Mouse (Mus musculus) layer of hippocampus, adult 18-20 months (tissue): ENCODE results near the gene Kdm2a. TPM values are rescaled to one million over a fixed set of nuclear protein-coding genes. Genes with fewer than 3 reads are reported as not detected.
"Not testable (repeated sequence)": the region's sequence is repeated elsewhere in the genome, so short reads cannot be mapped to it uniquely, and the experiment has no call there.

Source experiments
- DNase-seq, 2 experiments: peaks; one replicate each; pipeline ENCODE4 v3.0.0; 2022; ENCODE audit warnings: low spot score in 2 of 2
- total RNA-seq, 2 experiments: library from RNA; stranded (reverse); gene quantifications; 2 replicates each; pipeline ENCODE4 v1.2.3; 2021

Kdm2a gene
- total RNA-seq, 2 experiments from 2014 or later: 74.2 to 88.4 TPM

DNA sequence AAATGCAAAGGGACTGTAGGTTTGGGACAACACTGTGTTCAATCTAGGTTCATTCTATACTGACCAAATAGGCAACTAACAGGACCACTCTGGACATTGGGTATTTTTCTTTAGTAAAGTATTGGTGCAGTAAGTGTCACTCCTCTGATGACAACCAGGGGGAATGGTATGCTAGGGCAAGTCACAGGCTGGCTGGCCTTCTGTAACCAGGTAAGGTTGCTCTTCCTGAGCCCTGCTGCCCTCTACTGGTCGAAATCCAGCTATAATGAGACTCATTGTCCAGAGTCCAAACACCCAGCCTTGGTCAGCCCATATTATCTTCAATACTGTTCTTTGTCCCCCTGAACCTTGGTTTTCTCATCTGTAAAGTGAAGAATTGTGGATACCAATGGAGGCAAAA is 19.1 kb upstream of the Kdm2a start:
- peak in 1 of 2 experiments; percentile 67 for DNase-seq

DNA sequence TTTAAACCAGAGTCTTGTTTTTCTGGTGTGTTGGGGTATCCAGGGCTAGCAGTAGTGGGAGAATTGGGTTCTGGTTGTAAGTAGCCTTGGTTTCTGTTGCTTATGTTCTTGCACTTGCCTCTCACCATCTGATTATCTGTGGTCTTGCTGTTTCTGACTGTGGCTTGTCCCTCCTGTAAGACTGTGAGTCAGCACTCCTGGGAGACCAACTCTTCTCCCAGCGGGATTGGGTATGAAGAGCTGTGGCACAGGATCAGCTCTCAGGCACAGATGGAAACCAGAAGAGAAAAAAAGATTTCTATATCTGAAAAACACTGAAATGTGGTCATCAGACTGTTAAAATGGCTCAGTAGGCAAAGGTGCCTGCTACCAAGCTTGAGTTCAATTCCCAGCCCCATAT is 16.5 kb upstream of the Kdm2a start:
- no peak for DNase-seq

DNA sequence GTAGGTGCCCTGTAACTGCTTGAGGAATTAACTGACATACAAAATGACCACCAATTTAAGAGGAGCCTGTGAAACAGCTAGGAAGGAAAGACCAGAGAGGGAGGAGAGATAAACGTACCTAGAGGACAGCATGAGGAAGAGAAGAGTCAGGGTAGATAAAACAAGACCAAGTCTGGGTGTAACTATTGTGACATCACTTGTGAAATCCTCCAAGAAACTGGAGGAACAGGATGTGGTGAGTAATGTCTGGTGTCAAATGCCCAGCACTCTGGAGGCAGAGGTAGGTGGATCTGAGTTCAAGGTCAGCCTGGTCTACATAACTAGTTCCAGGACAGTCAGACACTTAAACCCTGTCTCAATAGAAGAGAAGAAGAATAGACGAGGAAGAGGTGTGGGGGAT is 11.0 kb upstream of the Kdm2a start:
- no peak for DNase-seq

DNA sequence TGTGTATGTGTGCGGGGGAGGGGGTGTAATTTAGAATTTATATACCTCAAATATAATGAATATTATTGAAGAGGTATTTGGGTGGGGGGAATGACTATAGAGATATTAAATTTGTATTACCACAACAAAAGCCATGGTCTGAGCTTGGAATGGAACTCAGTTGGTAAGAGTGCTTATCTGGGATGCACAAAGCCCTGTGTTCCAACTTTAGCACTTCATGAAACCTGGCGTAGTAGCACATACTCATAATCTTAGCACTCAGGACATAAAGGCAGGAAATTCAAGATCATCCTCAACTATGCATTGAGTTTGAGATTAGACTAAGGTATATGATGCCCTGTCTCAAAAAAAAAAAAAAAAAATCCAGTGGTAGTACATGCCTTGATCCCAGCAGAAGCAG is 6.8 kb upstream of the Kdm2a start:
- no peak for DNase-seq

DNA sequence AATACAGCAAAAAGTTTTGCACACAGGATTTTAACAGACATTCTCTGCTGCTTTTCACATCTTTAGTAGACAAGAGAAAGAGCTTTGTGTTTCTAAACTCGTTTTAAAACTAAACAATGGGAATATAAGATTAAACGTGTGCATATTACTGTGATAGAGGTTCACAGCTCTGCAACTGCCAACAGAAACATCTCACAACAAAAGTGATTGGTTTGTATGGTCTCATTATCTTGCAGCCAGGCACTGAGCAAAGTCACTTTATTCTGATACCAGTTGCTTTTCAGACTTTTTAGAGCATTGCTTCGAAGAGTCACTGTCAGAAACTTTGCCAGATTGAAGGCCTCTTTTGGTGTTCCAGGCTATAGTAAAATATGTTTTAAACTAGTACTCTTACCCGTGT is 874 bp upstream of the Kdm2a start:
- DNase-seq: no peak

DNA sequence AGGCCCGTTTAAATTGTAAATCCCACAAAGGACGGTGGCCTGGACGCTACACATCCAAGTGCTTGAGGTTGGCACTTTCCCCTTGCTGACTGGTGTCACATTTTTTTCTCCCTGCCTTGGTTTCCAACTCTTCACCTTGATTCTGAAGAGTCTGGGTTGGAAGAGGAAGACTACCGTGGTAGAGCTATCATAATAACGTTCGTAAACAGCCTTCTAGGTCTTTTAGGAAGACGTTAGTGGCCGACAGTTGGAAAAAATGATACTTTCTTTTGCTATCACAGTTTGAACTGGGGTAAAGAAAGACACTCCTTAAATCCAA is 504 bp upstream of the Kdm2a start:
- no peak for DNase-seq

DNA sequence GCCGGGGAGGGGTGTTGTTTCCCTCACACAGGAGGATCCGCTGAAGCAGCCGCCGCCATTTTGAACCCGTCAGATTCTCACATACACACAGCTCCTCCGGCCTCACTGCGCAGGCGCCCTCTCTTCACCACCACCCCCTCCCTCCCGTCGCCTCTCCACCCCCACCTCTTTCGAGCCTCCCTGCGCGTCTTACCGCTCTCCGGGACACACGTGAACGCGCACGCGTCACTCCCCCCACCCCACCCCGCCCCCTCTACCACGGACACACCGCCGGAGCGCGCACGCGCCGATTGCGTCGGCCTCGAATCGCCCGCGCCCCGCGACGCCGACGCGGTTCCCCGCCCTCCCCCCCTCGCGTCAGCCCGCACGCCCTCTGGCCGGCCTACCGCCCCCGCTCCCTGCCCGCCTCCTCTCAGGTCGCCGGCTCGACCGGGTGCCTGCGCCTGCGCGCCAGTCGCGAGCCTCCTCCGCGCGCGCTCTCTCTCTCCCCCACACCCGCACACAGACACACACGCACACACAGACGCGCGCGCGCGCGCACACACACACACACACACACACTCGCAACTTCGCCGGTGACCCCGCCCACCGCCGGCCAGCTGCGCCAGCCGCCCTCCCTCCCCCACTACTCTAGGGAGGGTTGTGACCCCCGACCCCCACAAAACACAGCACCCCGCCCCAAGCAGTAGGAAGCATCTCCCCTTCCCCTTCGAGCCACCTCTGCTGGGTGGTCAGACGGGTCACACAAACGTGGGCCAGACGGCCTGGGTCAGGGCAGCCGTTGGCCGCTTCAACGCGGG is 887 bp downstream of the Kdm2a start:
- DNase-seq: peak; percentile 93 to 96

DNA sequence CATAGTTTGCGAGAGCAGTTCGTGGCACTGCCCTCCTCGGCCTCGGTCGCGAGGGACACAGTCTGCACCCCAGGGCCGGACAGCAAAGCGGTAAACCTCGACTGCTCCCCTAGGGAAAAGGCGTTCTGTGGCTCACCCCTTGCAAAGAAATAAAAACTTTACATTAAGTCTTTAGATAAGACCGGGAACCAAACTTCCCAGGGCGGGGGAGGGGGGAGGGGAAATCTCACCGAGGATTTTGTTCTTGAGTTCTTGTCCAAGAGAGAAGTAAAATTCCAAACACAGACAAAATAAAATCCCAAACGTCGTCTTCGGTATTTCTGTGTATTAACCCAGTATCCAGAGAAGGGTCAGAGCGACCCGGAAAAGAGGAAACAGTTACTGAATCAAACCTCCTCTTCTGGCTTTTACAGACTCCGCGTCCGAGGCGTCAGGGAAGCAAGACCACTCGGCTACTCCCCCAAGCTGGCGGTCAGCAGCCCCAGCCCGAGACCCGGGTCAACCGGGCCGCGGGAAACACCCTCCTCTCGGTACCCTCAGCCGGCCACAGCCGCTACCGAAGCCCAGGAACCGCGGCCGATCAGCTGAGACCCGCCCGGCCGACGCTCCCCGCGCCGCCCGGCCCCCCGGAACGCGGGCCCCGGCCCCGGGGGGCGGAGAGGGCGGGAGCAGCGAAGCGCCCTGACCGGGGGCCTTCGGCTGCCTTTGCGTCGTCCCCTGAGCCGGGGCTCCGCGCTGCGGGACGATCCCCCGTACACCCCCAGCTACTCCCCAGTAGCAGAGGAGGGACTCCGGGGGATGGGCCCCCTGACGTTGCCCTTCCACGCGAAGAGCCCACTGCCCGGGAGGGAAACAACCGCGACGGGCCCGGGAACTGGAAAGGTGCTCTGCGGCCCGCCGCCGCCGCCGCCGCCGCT is 1.7 kb downstream of the Kdm2a start:
- DNase-seq: peak in 1 of 2 experiments; percentile 22

DNA sequence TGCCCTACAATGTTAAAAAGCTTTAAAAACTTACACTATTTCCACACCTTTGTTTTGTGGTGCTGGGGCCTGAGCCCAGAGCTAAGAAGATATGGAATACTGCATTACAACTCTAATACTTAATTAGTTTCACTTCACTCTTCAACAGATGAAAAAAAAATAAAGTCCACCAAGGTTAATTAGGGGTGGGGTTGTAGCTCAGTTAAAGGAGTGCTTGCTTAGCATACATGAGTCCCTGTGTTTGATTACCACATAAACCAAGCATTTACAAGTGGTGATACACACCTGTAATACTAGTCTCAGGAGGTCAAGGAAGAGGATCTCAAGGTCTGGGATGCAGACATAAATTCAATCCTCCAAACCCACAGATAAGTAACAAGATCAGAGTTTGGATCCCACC is 10.8 kb downstream of the Kdm2a start:
- DNase-seq: no peak

DNA sequence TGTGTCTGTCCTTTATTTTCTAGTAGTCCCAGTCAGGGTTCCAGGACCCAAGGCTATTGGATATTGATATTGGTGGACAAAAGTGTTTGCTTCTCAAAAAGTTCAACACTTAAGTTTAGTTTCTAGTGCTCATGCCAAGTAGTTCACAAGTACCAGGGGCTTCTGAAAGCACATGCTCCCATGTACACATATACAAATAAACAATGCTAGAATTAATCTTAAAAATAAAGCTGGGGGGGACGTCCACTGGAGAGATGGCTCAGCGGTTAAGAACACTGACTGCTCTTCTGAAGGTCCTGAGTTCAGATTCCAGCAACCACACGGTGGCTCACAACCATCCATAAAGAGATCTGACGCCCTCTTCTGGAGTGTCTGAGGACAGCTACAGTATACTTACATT is 13.1 kb downstream of the Kdm2a start:
- no peak for DNase-seq

DNA sequence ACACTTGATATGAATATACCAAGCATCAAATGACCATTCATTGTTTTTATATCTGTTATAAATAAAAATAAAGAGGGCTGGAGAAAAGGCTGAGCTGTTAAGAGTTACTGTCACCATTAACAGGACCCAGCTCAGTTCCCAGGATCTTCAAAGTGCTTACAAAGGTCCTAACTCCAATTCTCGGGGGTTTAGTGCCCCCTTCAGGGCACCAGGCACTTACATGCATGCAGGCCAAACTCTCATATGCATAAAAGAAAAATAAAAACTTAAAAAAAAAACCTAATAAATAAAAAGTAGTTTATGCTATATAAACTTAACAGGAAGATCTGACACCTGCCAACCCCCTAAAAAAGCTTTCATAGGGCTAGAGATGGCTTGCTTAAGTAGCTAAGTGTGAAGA is 13.8 kb downstream of the Kdm2a start:
- DNase-seq: no peak

DNA sequence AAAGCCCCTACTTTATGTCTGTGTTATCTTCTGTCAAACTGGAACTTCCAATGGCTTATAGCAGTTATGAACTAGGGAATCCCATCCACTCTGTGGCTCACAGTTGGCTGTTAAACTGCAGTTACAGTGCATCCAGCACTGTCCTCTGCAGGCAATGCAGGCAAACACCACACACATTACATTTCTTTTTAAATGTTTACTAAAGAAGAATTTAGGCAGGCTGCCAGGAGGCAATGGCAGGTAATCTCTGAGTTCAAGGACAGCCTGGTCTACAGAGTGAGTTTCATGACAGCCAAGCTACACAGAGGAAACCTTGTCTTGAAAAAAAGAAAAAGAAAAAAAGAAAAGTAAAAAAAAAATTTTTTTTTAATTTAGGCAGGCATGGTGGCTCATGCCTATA is 14.8 kb downstream of the Kdm2a start:
- DNase-seq: no peak

DNA sequence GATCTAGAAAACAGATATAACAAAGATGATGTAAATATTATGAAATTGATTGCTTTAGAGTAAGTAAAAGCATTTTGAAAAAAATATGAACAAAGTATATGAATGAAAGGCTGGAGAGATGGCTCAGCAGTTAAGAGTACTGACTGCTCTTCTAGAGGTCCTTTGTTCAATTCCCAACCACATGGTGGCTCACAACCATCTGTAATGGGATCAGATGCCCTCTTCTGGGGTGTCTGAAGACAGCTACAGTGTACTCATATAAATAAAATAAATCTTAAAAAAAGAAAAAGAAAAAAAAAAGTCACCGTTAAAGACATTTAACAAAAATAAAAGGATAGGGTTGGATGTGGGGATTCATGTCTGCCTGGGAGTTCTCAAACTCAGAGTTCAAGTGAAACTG is 15.8 kb downstream of the Kdm2a start:
- not testable (repeated sequence) for DNase-seq

DNA sequence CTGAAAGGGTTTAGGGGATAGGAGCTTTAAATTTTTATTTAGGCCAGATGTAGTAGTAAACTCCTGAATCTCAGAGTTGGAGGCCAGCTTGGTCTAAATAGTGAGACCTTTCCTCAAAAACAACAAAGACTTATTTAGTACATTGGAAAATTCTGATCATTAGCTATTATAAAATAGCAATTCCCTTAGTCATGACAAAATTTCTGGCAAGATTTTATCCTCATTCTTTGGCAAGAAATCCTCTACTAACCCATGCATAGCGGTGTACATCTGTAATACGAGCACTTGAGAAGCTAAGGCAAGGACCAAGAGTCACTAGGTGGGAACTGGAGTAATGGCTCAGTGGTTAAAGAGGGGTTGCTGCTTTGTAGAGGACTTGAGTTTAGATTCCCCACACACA is 27.4 kb downstream of the Kdm2a start:
- DNase-seq: no peak

DNA sequence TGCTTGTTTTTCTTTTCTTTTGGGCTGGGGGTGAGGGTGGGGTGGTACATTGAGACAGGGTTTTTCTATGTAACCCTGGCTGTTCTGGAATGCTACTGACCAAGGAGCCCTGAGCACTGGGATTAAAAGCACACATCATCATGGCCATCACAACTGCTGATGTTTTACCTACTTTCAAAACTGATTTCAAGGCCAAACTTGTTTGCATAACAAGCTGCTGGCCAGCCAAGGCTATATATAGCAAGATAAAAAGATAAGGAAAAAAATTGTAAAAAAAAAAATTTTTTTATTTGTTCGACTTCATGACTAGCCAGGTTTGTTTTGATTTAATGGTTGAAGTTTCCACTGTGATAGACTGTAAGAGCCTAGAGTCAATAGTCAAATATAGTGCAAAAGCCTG is 27.8 kb downstream of the Kdm2a start:
- no peak for DNase-seq

DNA sequence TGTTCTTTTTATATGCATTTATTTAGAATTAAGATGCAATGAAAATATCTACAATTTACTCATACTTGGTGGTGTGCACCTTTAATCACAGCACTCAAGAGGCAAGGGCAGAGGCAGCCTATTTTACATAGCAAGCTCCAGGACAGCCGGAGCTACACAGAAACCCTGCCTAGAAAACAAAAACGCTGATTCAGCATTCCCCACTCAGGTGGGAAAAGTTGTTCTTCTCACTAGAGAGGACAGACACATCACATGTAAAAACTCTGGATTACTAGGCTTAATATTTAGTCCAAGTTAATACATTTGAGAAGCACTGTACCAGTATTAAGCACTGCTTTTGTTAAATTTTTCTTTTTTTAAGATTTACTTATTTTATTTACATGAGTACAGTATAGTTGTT is 48.6 kb downstream of the Kdm2a start:
- DNase-seq: no peak

DNA sequence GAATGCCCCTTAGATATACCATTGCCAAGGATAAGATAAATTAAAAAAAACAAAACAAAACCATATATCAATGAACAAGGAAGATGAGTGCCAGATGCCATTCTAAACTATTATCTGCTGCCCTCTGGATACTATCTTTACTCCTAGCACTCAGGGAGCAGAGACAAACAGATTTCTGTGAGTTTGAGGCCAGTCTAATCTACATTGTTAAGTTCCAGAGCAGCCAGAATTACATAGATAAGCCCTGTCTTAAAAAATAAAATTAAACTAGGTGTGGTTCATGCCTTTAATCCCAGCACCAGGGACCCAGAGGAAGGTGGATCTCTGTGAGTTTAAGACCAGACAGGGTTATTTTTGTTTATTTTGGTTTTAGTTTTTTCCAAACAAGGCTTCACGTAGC is 51.6 kb downstream of the Kdm2a start:
- DNase-seq: no peak

DNA sequence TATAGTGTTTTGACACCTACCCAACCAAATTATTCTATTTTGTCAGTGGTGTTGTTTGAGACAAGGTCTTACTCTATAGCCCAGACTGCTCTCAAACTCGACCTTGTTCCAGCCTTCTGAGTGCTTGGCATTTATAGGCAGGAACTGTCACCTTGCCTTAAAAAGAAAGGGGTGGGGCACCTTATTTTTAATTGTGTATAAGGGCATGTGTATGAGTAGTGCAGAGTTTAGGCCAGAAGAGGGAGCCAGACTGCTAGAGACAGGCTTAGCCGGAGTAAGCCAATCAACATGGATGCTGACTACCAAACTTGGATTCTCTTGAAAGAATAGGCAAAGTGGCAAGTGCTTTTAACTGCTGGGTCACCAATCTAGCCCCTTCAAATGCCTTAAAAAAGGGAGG is 59.9 kb downstream of the Kdm2a start:
- DNase-seq: peak in 1 of 2 experiments; percentile 66

DNA sequence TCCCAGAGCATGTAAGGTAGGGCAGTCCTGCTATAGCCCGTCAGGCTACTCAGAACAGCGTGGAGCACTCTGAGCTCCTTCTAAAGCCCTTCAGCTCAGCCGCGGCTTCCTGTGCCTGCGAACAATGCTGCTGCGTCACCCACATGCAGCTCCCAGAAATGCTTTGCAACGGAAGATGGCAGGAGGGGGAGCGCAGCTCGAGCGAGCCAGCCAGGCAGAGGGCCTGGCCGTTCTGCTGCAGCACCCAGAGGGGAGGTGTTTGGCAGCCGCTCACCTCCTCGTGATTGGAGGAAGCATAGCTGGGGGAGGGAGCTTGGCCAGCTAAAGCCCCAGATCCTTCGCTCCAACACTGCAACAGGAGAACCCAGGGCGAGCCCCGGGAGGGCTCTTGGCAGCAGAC is 64.3 kb downstream of the Kdm2a start:
- DNase-seq: peak; percentile 93 to 95

DNA sequence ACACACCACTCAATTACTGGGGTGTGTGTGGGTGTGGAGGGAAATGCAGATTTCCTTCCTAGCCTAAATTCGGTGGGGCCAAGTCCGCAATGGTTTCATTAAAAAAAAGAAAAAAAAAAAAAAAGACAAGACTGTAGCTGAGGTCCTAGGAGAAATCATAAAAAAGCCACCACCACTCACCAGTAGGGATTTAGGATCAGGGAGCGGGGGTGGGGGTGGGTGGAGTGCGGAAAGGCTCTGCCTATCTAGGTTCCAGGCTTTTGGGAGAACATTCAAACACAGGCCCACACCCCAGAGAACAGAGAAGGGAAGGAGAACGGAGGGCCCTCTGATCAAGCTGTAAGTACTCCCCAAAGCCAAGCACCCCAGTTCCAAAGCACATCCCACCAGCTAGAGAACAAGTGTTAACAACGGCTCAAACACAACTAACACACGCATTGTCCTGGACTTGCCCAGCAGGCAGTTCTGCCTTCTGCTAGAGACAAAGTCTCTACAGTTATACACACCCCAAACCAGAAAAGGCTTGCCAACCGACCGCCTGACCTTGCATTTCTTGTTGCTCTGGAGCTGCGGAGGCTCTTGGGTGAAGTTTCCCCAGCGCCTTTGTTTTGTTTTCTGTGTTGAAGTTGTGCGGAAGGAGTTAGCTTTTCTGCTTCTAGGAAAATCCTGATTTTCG is 64.8 kb downstream of the Kdm2a start:
- peak in 1 of 2 experiments; percentile 49 for DNase-seq

DNA sequence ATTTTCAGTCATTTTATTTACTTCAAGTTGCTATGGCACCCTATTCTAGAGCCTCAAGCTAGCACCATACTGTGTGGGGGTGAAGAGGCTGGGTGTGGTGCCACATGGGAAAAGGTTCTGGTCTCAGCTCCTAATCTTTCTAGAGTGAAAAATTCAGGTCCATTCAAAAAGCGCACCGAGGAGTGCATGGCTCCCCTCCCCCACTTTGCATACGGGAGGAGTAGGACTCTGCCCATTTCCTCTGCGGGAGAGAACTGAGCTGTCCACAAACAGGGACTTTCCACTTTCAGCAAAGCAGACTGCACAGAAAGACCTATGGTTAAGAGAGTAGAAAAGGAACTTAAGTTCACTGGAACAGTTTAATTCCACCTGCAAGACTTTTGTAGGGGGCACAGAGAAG is 65.4 kb downstream of the Kdm2a start:
- DNase-seq: peak; percentile 41 to 72

DNA sequence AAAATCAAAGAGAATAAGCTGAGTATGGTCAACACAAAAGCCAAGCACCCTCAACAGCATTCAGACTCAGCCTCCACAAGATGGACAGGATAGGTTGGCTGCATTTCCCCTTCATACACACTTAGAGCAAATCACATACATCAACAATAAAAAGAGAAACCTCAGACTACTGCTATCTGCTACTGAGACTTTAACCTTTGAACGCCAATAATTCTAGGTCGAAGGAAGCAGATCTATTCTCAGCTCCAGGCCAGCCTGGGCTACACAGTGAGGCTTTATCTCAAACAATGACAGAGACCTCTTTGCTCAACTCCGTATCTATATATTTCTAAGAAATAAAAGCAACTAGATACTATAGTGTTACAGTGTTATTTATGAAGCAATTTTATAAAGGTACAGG is 66.8 kb downstream of the Kdm2a start:
- DNase-seq: no peak
